Comparison of ENCODE assay signal across 16 mouse cellular contexts in the genomic region with DNA sequence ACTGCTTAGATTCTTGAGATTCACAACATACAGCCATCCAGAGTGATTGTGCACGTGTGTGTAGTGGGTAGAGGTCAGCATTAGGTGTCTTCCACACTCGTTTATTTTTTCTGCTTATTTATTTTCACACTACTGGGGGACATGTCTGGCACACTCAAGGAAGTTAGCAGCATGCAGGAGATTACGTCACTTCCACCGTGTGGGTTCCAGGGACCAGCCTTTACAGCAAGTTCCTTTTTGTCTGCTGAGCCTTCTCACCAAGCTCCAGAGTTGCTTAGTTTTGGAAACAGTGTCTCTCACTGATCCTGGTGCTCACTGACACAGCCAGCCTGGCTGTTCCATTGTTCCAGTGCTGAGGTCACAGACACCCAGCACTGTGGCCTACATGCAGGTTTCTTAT. TPM values are rescaled to one million over a fixed set of nuclear protein-coding genes. Genes with fewer than 3 reads are reported as not detected.
DNase-seq lines count a peak whose midpoint lies in the region; ATAC-seq and TF ChIP-seq lines count a peak whose summit lies in the region.
"Had no signal": no experiment of that assay in that cellular context is flagged by ENCODE, and none has a peak within 500 bp of the region (broad histone marks: within the 10 kb centered on the region; RNA-seq: fewer than 3 reads in every experiment).

No protein-coding gene starts in this region.

- H3K9me3 ChIP-seq in liver, embryonic 15.5 days (replicated peaks), result no peaks in the 10 kb centered on the region
- H3K9me3 ChIP-seq in liver, embryonic 12.5 days (replicated peaks), result no peaks in the 10 kb centered on the region
- H3K9me3 ChIP-seq in intestine, embryonic 16.5 days (ENCODE audit: control insufficient read depth, low read length), result no peaks in the 10 kb centered on the region
- H3K9me3 ChIP-seq in intestine, embryonic 15.5 days, result no peaks in the 10 kb centered on the region
- H3K9me3 ChIP-seq: embryonic facial prominence, embryonic 12.5 days; forebrain, embryonic 12.5 days; heart, embryonic 10.5 days; hindbrain, embryonic 10.5 days; limb, embryonic 12.5 days had no signal

- peaks cover 31% of the 10 kb centered on the region for H3K4me1 ChIP-seq in liver, embryonic 15.5 days (replicated peaks)
- peaks cover 45% of the 10 kb centered on the region for H3K4me1 ChIP-seq in liver, embryonic 12.5 days
- H3K4me1 ChIP-seq in bone marrow macrophage, adult 2 months (ENCODE audit: control insufficient read depth, insufficient read depth, low read length), result peaks cover 23% of the 10 kb centered on the region
- peaks cover 6% of the 10 kb centered on the region for H3K4me1 ChIP-seq in intestine, embryonic 16.5 days (ENCODE audit: control insufficient read depth, insufficient read depth, low read length)
- H3K4me1 ChIP-seq in intestine, embryonic 15.5 days (replicated peaks), result peaks cover 5% of the 10 kb centered on the region; the same call in 1 of the 2 replicates

- H3K9ac ChIP-seq in liver, embryonic 15.5 days, result no peak overlapping the region
- H3K9ac ChIP-seq in liver, embryonic 12.5 days, result no peak overlapping the region
- H3K9ac ChIP-seq in intestine, embryonic 16.5 days (ENCODE audit: low read depth, low read length), result no peak overlapping the region
- H3K9ac ChIP-seq in intestine, embryonic 15.5 days, result no peak overlapping the region
- H3K9ac ChIP-seq: embryonic facial prominence, embryonic 12.5 days; forebrain, embryonic 12.5 days; limb, embryonic 12.5 days had no signal

- TF ChIP-seq POLR2A in bone marrow macrophage, adult 2 months (IDR thresholded peaks at IDR 0.05; ENCODE audit: borderline replicate concordance, low read depth, low read length), result no peak

- DNase-seq in lung, postnatal 10 days, result peak; percentile 30
- DNase-seq: cerebellum, postnatal 14 days; kidney, postnatal 25 days; right cerebral cortex, adult 18-20 months had no signal

- H3K4me3 ChIP-seq in liver, embryonic 15.5 days (replicated peaks), result no peak overlapping the region
- H3K4me3 ChIP-seq in liver, embryonic 12.5 days, result no peak overlapping the region
- H3K4me3 ChIP-seq in bone marrow macrophage, adult 2 months (ENCODE audit: insufficient read depth, low read length), result no peak overlapping the region
- H3K4me3 ChIP-seq in intestine, embryonic 16.5 days (ENCODE audit: low read length), result no peak overlapping the region
- no peak overlapping the region for H3K4me3 ChIP-seq in intestine, embryonic 15.5 days (replicated peaks)
- H3K4me3 ChIP-seq: embryonic facial prominence, embryonic 12.5 days; forebrain, embryonic 12.5 days; heart, embryonic 10.5 days; hindbrain, embryonic 10.5 days; limb, embryonic 12.5 days had no signal

- 38% methylated on average over 4 of the region's 4 CpGs for WGBS in liver, embryonic 15.5 days (ENCODE audit: insufficient replicate concordance)
- 50% methylated on average over 4 of the region's 4 CpGs for WGBS in liver, embryonic 12.5 days (ENCODE audit: insufficient replicate concordance)
- 87% methylated on average over 4 of the region's 4 CpGs for WGBS in intestine, embryonic 16.5 days
- WGBS in intestine, embryonic 15.5 days, result 83% methylated on average over 4 of the region's 4 CpGs

- no peak for TF ChIP-seq CTCF in bone marrow macrophage, adult 2 months (IDR thresholded peaks at IDR 0.05; ENCODE audit: low read depth, low read length)

- H3K4me2 ChIP-seq in liver, embryonic 15.5 days, result no peak overlapping the region
- no peak overlapping the region for H3K4me2 ChIP-seq in liver, embryonic 12.5 days
- no peak overlapping the region for H3K4me2 ChIP-seq in intestine, embryonic 16.5 days (ENCODE audit: low read depth, low read length)
- H3K4me2 ChIP-seq in intestine, embryonic 15.5 days (replicated peaks), result no peak overlapping the region
- H3K4me2 ChIP-seq: embryonic facial prominence, embryonic 12.5 days; forebrain, embryonic 12.5 days; limb, embryonic 12.5 days had no signal

- peaks cover 10% of the 10 kb centered on the region for H3K27me3 ChIP-seq in liver, embryonic 15.5 days
- H3K27me3 ChIP-seq in liver, embryonic 12.5 days (replicated peaks), result peaks cover 8% of the 10 kb centered on the region; the same call in 1 of the 2 replicates
- no peaks in the 10 kb centered on the region for H3K27me3 ChIP-seq in intestine, embryonic 16.5 days (replicated peaks; ENCODE audit: control insufficient read depth, insufficient read depth, low read length)
- H3K27me3 ChIP-seq in intestine, embryonic 15.5 days (replicated peaks), result no peaks in the 10 kb centered on the region
- H3K27me3 ChIP-seq: limb, embryonic 12.5 days had no signal

- peaks cover 62% of the 10 kb centered on the region for H3K36me3 ChIP-seq in liver, embryonic 15.5 days (replicated peaks)
- H3K36me3 ChIP-seq in liver, embryonic 12.5 days, result peaks cover 65% of the 10 kb centered on the region
- H3K36me3 ChIP-seq in intestine, embryonic 16.5 days (ENCODE audit: control insufficient read depth, insufficient read depth, low read length), result 0 out of 2 replicates have a peak, but pooled peaks cover 3% of the 10 kb centered on the region
- peaks cover 10% of the 10 kb centered on the region for H3K36me3 ChIP-seq in intestine, embryonic 15.5 days

- ATAC-seq in liver, embryonic 15.5 days (ENCODE audit: insufficient read depth), result no peak
- no peak for ATAC-seq in liver, embryonic 12.5 days
- ATAC-seq in monocyte, adult 5-6 weeks (replicated peaks; ENCODE audit: insufficient number of reproducible peaks, low FRiP score, low TSS enrichment, poor library complexity, severe bottlenecking), result peak; percentile 60; the same call in 1 of the 2 replicates
- ATAC-seq in intestine, embryonic 16.5 days, result no peak
- ATAC-seq in intestine, embryonic 15.5 days, result no peak

- 0 out of 2 replicates have a peak overlapping the region, but pooled peaks have one; percentile 45 for H3K27ac ChIP-seq in liver, embryonic 15.5 days (replicated peaks)
- H3K27ac ChIP-seq in liver, embryonic 12.5 days, result no peak overlapping the region
- H3K27ac ChIP-seq in bone marrow macrophage, adult 2 months (ENCODE audit: insufficient read depth, low read depth, low read length), result peak overlapping the region; percentile 85
- no peak overlapping the region for H3K27ac ChIP-seq in intestine, embryonic 16.5 days (ENCODE audit: low read length)
- H3K27ac ChIP-seq in intestine, embryonic 15.5 days, result no peak overlapping the region
- H3K27ac ChIP-seq: embryonic facial prominence, embryonic 12.5 days; forebrain, embryonic 12.5 days; heart, embryonic 10.5 days; hindbrain, embryonic 10.5 days; limb, embryonic 12.5 days had no signal

RNA-seq across cellular contexts. Expression of gene Gm17324, which starts 2.8 kb away (rescaled TPM):
- polyA plus RNA-seq in liver, embryonic 15.5 days (2015; fragmentation: Nextera tagmentation; extraction: Ambion mirVana), result 0.45 and 0.68 TPM in 2 replicates
- polyA plus RNA-seq in liver, embryonic 12.5 days (2016; fragmentation: Nextera tagmentation; extraction: Ambion mirVana), result 1.0 and 1.1 TPM in 2 replicates
- polyA plus RNA-seq in bone marrow macrophage, adult 2 months (2012; ENCODE audit: insufficient read depth, insufficient read length, missing spikeins), result not detected in 2 replicates
- not detected in 3 replicates for total RNA-seq in monocyte, adult 5-6 weeks (2017)
- 0.24 and 0.48 TPM in 2 replicates for polyA plus RNA-seq in intestine, embryonic 16.5 days (2015; fragmentation: Nextera tagmentation; extraction: Ambion mirVana)
- polyA plus RNA-seq in intestine, embryonic 15.5 days (2015; fragmentation: Nextera tagmentation; extraction: Ambion mirVana), result 0.32 and 0.64 TPM in 2 replicates
- polyA plus RNA-seq: intestine, embryonic 14.5 days had no signal

RNA-seq across cellular contexts. Expression of gene Mto1, which starts 3.4 kb away (rescaled TPM):
- polyA plus RNA-seq in liver, embryonic 15.5 days (2015; fragmentation: Nextera tagmentation; extraction: Ambion mirVana), result 19.6 and 19.8 TPM in 2 replicates
- 29.3 and 33.3 TPM in 2 replicates for polyA plus RNA-seq in liver, embryonic 12.5 days (2016; fragmentation: Nextera tagmentation; extraction: Ambion mirVana)
- 15.3 and 20.6 TPM in 2 replicates for polyA plus RNA-seq in bone marrow macrophage, adult 2 months (2012; ENCODE audit: insufficient read depth, insufficient read length, missing spikeins)
- 29.0 to 42.6 TPM (median 34.6 TPM) in 3 replicates for total RNA-seq in monocyte, adult 5-6 weeks (2017)
- polyA plus RNA-seq in intestine, embryonic 16.5 days (2015; fragmentation: Nextera tagmentation; extraction: Ambion mirVana), result 25.0 and 27.0 TPM in 2 replicates
- 24.2 and 24.6 TPM in 2 replicates for polyA plus RNA-seq in intestine, embryonic 15.5 days (2015; fragmentation: Nextera tagmentation; extraction: Ambion mirVana)

RNA-seq across cellular contexts. Expression of gene Cgas, which starts 8.3 kb away (rescaled TPM):
- 0.82 and 0.98 TPM in 2 replicates for polyA plus RNA-seq in liver, embryonic 15.5 days (2015; fragmentation: Nextera tagmentation; extraction: Ambion mirVana)
- polyA plus RNA-seq in liver, embryonic 12.5 days (2016; fragmentation: Nextera tagmentation; extraction: Ambion mirVana), result 1.4 and 1.5 TPM in 2 replicates
- polyA plus RNA-seq in bone marrow macrophage, adult 2 months (2012; ENCODE audit: insufficient read depth, insufficient read length, missing spikeins), result 8.0 and 9.9 TPM in 2 replicates
- 5.0 to 10.2 TPM (median 6.5 TPM) in 3 replicates for total RNA-seq in monocyte, adult 5-6 weeks (2017)
- polyA plus RNA-seq in intestine, embryonic 16.5 days (2015; fragmentation: Nextera tagmentation; extraction: Ambion mirVana), result 1.6 and 1.9 TPM in 2 replicates
- polyA plus RNA-seq in intestine, embryonic 15.5 days (2015; fragmentation: Nextera tagmentation; extraction: Ambion mirVana), result 2.3 and 2.4 TPM in 2 replicates

RNA-seq across cellular contexts. Expression of gene Eef1a1, which starts 37.6 kb away (rescaled TPM):
- 2,003 and 2,036 TPM in 2 replicates for polyA plus RNA-seq in liver, embryonic 15.5 days (2015; fragmentation: Nextera tagmentation; extraction: Ambion mirVana)
- polyA plus RNA-seq in liver, embryonic 12.5 days (2016; fragmentation: Nextera tagmentation; extraction: Ambion mirVana), result 2,705 and 2,706 TPM in 2 replicates
- 5,836 and 6,850 TPM in 2 replicates for polyA plus RNA-seq in bone marrow macrophage, adult 2 months (2012; ENCODE audit: insufficient read depth, insufficient read length, missing spikeins)
- total RNA-seq in monocyte, adult 5-6 weeks (2017), result 6,370 to 7,055 TPM (median 6,774 TPM) in 3 replicates
- 4,065 and 4,271 TPM in 2 replicates for polyA plus RNA-seq in intestine, embryonic 16.5 days (2015; fragmentation: Nextera tagmentation; extraction: Ambion mirVana)
- polyA plus RNA-seq in intestine, embryonic 15.5 days (2015; fragmentation: Nextera tagmentation; extraction: Ambion mirVana), result 4,456 and 4,538 TPM in 2 replicates

RNA-seq across cellular contexts. Expression of gene Ddx43, which starts 55.8 kb away (rescaled TPM):
- not detected in 2 replicates for polyA plus RNA-seq in liver, embryonic 15.5 days (2015; fragmentation: Nextera tagmentation; extraction: Ambion mirVana)
- polyA plus RNA-seq in liver, embryonic 12.5 days (2016; fragmentation: Nextera tagmentation; extraction: Ambion mirVana), result not detected in 2 replicates
- 0.25 TPM in 1 of 2 replicates, not detected in the other for polyA plus RNA-seq in bone marrow macrophage, adult 2 months (2012; ENCODE audit: insufficient read depth, insufficient read length, missing spikeins)
- total RNA-seq in monocyte, adult 5-6 weeks (2017), result 2.8 to 15.4 TPM (median 3.9 TPM) in 3 replicates
- 0.13 and 0.28 TPM in 2 replicates for polyA plus RNA-seq in intestine, embryonic 16.5 days (2015; fragmentation: Nextera tagmentation; extraction: Ambion mirVana)
- polyA plus RNA-seq in intestine, embryonic 15.5 days (2015; fragmentation: Nextera tagmentation; extraction: Ambion mirVana), result 0.27 and 0.36 TPM in 2 replicates

Comparison
In these comparisons a context has a peak if more than half of its experiments do, and no peak if none do; other contexts are left out.
1. H3K27ac ChIP-seq: peak in liver, embryonic 15.5 days (single experiment) and bone marrow macrophage, adult 2 months (single experiment); none in liver, embryonic 12.5 days (single experiment), intestine, embryonic 16.5 days (single experiment) and intestine, embryonic 15.5 days (single experiment).